Mouse (Mus musculus) kidney, embryonic 14.5 days (tissue): Measurements from ENCODE around the gene Sash1. TPM values are rescaled to one million over a fixed set of nuclear protein-coding genes. Genes with fewer than 3 reads are reported as not detected.

Source experiments
- ATAC-seq: fragments of 200-750 bp; cut with Nextera tagmentation; 2 replicates; pipeline ENCODE4 v1.8.0; 2017; ENCODE audit warnings: moderate number of reproducible peaks, mild to moderate bottlenecking, moderate TSS enrichment, moderate library complexity; ENCODE audit not compliant: low FRiP score, low TSS enrichment
- H3K27ac ChIP-seq: fragments of 300-500 bp; sonication (generic); 2 replicates; pipeline ENCODE4 v1.5.1; 2014; ENCODE audit warnings: low read depth, mild to moderate bottlenecking, low read length, moderate library complexity, mixed read lengths
- H3K27me3 ChIP-seq: fragments of 300-500 bp; sonication (generic); 2 replicates; pipeline ENCODE4 v1.6.1; 2014; ENCODE audit warnings: mild to moderate bottlenecking, low read length; ENCODE audit not compliant: control insufficient read depth, insufficient read depth
- H3K36me3 ChIP-seq: fragments of 300-500 bp; sonication (generic); 2 replicates; pipeline ENCODE4 v1.6.1; 2014; ENCODE audit warnings: low read length, mixed read lengths; ENCODE audit not compliant: control insufficient read depth, insufficient read depth
- H3K4me1 ChIP-seq: fragments of 300-500 bp; sonication (generic); 2 replicates; pipeline ENCODE4 v1.6.1; 2014; ENCODE audit warnings: low read length, mixed read lengths; ENCODE audit not compliant: control insufficient read depth, insufficient read depth
- H3K4me2 ChIP-seq: fragments of 300-500 bp; sonication (generic); replicated peaks from 2 replicates; pipeline ENCODE4 v1.6.1; 2014; ENCODE audit warnings: low read depth, mild to moderate bottlenecking, low read length
- H3K4me3 ChIP-seq: fragments of 300-500 bp; sonication (generic); 2 replicates; pipeline ENCODE4 v1.5.1; 2014; ENCODE audit warnings: mild to moderate bottlenecking, low read length
- H3K9ac ChIP-seq: fragments of 300-500 bp; sonication (generic); 2 replicates; pipeline ENCODE4 v1.6.1; 2014; ENCODE audit warnings: low read depth, mild to moderate bottlenecking, low read length, moderate library complexity
- H3K9me3 ChIP-seq: fragments of 300-500 bp; sonication (generic); 2 replicates; pipeline ENCODE4 v1.6.1; 2016; ENCODE audit warnings: low read length; ENCODE audit not compliant: control insufficient read depth
- WGBS: fragments of 180-500 bp; shearing (Covaris S2); extraction: QIAGEN DNeasy Blood & Tissue Kit; methylation state at CpG from one replicate; pipeline ENCODE4 v1.1.7; 2014; 5-methylcytosine and 5-hydroxymethylcytosine counted together
- polyA plus RNA-seq: library from polyadenylated mRNA; unstranded; fragments of >200 nt; fragmentation: Nextera tagmentation; extraction: Ambion mirVana; gene quantifications from 2 replicates; pipeline ENCODE4 v1.2.1, GENCODE M21; 2014

Gene Sash1
- polyA plus RNA-seq, 1 experiment from 2014 or later: 5.5 TPM

- Histone ChIP-seq H3K9ac (no peak overlapping the region), H3K4me1 (no peaks in the 10 kb centered on the region), H3K9me3 (no peaks in the 10 kb centered on the region), H3K4me3 (no peak overlapping the region), H3K36me3 (no peaks in the 10 kb centered on the region), H3K27me3 (no peaks in the 10 kb centered on the region), H3K27ac (no peak overlapping the region), H3K4me2 (no peak overlapping the region)
- no peak for ATAC-seq
- 80% methylated on average over 3 of the region's 3 CpGs for WGBS
Observed at GRCm38 (mm10) chr10:8926295-8926694, 40.4 kb upstream of the Sash1 start.

- ATAC-seq: no peak
- Histone ChIP-seq H3K36me3 (no peaks in the 10 kb centered on the region), H3K9me3 (no peaks in the 10 kb centered on the region), H3K27me3 (no peaks in the 10 kb centered on the region), H3K4me3 (no peak overlapping the region), H3K27ac (no peak overlapping the region), H3K4me2 (no peak overlapping the region), H3K9ac (no peak overlapping the region), H3K4me1 (no peaks in the 10 kb centered on the region)
- 66% methylated on average over 5 of the region's 5 CpGs for WGBS
Observed at GRCm38 (mm10) chr10:8925299-8925698, 39.4 kb upstream of the Sash1 start.

GRCm38 (mm10) chr10:8921098-8921693 is 35.3 kb upstream of the Sash1 start:
- Histone ChIP-seq H3K4me2 (no peak overlapping the region), H3K9me3 (no peaks in the 10 kb centered on the region), H3K36me3 (no peaks in the 10 kb centered on the region), H3K9ac (no peak overlapping the region; the same call in 1 of the 2 replicates), H3K4me3 (no peak overlapping the region), H3K4me1 (no peaks in the 10 kb centered on the region), H3K27ac (no peak overlapping the region), H3K27me3 (no peaks in the 10 kb centered on the region)
- no peak for ATAC-seq
- WGBS: 80% methylated on average over 11 of the region's 11 CpGs

GRCm38 (mm10) chr10:8917798-8918197 is 31.9 kb upstream of the Sash1 start:
- H3K4me1 ChIP-seq: no peaks in the 10 kb centered on the region
- H3K27me3 ChIP-seq: no peaks in the 10 kb centered on the region
- H3K36me3 ChIP-seq: no peaks in the 10 kb centered on the region
- ATAC-seq: no peak
- H3K4me2 ChIP-seq: no peak overlapping the region
- H3K27ac ChIP-seq: no peak overlapping the region
- 80% methylated on average over 2 of the region's 2 CpGs for WGBS
- no peak overlapping the region for H3K9ac ChIP-seq
- H3K9me3 ChIP-seq: no peaks in the 10 kb centered on the region
- no peak overlapping the region for H3K4me3 ChIP-seq

- Histone ChIP-seq H3K4me2 (no peak overlapping the region), H3K27me3 (no peaks in the 10 kb centered on the region), H3K27ac (no peak overlapping the region), H3K9ac (no peak overlapping the region), H3K36me3 (no peaks in the 10 kb centered on the region), H3K9me3 (no peaks in the 10 kb centered on the region), H3K4me3 (no peak overlapping the region), H3K4me1 (no peaks in the 10 kb centered on the region)
- 85% methylated on average over 4 of the region's 4 CpGs for WGBS
- ATAC-seq: no peak
Observed at GRCm38 (mm10) chr10:8917350-8917749, 31.5 kb upstream of the Sash1 start.

GRCm38 (mm10) chr10:8915755-8916154 is 29.9 kb upstream of the Sash1 start:
- no peak for ATAC-seq
- Histone ChIP-seq H3K27me3 (no peaks in the 10 kb centered on the region), H3K4me2 (no peak overlapping the region), H3K27ac (no peak overlapping the region), H3K36me3 (no peaks in the 10 kb centered on the region), H3K4me3 (no peak overlapping the region), H3K4me1 (0 out of 2 replicates have a peak, but pooled peaks cover 2% of the 10 kb centered on the region), H3K9me3 (no peaks in the 10 kb centered on the region), H3K9ac (no peak overlapping the region)
- 84% methylated on average over 5 of the region's 5 CpGs for WGBS

- H3K27me3 ChIP-seq: no peaks in the 10 kb centered on the region
- H3K4me3 ChIP-seq: no peak overlapping the region
- no peak overlapping the region for H3K27ac ChIP-seq
- WGBS: 82% methylated on average over 4 of the region's 4 CpGs
- H3K4me1 ChIP-seq: peaks cover 8% of the 10 kb centered on the region; the same call in 1 of the 2 replicates
- no peak overlapping the region for H3K4me2 ChIP-seq
- H3K9ac ChIP-seq: no peak overlapping the region
- no peaks in the 10 kb centered on the region for H3K36me3 ChIP-seq
- H3K9me3 ChIP-seq: no peaks in the 10 kb centered on the region
- ATAC-seq: no peak
Observed at GRCm38 (mm10) chr10:8913904-8914303, 28.0 kb upstream of the Sash1 start.

GRCm38 (mm10) chr10:8912706-8913275 is 26.9 kb upstream of the Sash1 start:
- H3K27me3 ChIP-seq: no peaks in the 10 kb centered on the region
- no peak overlapping the region for H3K4me3 ChIP-seq
- no peaks in the 10 kb centered on the region for H3K36me3 ChIP-seq
- no peak overlapping the region for H3K4me2 ChIP-seq
- WGBS: 65% methylated on average over 5 of the region's 5 CpGs
- H3K9me3 ChIP-seq: no peaks in the 10 kb centered on the region
- H3K4me1 ChIP-seq: peaks cover 8% of the 10 kb centered on the region; the same call in 1 of the 2 replicates
- no peak overlapping the region for H3K9ac ChIP-seq
- no peak for ATAC-seq
- H3K27ac ChIP-seq: no peak overlapping the region

- H3K36me3 ChIP-seq: no peaks in the 10 kb centered on the region
- no peak overlapping the region for H3K4me2 ChIP-seq
- H3K9me3 ChIP-seq: no peaks in the 10 kb centered on the region
- H3K9ac ChIP-seq: no peak overlapping the region
- no peaks in the 10 kb centered on the region for H3K27me3 ChIP-seq
- ATAC-seq: no peak
- no peak overlapping the region for H3K4me3 ChIP-seq
- no peak overlapping the region for H3K27ac ChIP-seq
- 43% methylated on average over 4 of the region's 4 CpGs for WGBS
- peaks cover 8% of the 10 kb centered on the region; the same call in 1 of the 2 replicates for H3K4me1 ChIP-seq
Observed at GRCm38 (mm10) chr10:8912213-8912612, 26.3 kb upstream of the Sash1 start.
